Mouse (Mus musculus): Measurements from ENCODE around the gene Ttc9c.

DNA sequence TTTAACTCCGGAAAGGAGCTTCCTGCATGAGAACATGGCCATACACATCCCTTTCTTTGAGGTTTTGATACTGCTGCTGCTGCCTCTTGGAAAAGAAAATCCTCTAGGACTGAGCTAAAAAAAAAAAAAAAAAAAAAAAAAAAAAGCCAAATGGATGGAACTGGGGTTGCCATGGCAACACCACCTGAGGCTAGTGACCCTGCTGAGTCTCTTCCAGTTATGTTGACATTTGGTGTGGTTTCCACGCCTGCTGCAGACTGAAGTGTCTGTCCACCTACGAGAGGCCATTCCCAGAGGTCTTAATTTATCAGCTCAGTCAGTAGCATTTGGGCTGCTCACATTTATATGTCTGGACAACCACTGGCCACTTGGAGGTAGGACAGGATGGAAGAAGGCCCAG is 30.6 kb downstream of the Ttc9c start:
- TF ChIP-seq CTCF (conservative IDR thresholded peaks at IDR 0.05; ENCODE audit: low read length) (no peak), POU5F1 (IDR thresholded peaks at IDR 0.05; ENCODE audit: borderline replicate concordance, low read length) (no peak)
